Mouse (Mus musculus): ENCODE measurements at regions not wholly inside any gene's neighbourhood (a gene's known extent, or its start where the extent isn't known, plus 50 kb on each side); places are given as distances from the start of the nearest gene placed in this dataset.

DNA sequence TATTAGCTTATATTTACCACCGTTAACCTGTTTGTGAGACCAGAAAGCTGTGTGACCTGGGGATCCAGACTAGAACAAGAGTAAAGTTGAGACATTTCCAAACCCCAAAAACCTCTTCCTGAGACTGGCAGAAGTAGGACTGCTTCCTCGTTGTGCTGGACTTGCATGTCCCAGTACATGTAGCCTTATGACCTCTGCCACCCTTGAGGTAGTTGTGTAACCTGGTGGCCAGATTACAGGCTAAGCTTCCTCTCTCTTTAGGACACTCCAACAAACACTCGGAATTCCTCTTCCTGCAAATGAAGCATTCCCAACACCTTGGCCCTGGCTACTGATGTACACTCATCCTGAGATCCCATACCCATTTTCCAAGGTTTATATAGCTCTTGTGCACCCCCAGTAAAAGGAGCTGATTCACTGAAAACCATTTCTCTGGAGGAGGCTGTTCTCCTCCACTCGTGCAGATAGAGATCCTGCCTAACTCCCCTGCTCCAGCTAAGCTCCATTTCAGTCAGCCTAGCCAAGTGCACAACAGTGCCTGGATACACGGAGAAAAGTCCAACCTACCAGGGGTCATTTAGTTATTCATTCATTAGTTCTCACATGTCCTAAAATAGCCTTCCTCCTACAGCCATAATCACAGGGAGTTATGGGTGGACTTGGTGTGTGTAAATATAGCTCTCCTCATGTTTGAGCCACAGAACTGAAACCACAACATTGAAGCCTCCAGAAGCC, 289.4 kb downstream of the Pmp22 start:
- DNase-seq (ENCODE audit: low spot score), result no peak
- no peak for ATAC-seq (ENCODE audit: low FRiP score)
- no peaks in the 10 kb centered on the region for H3K36me3 ChIP-seq (ENCODE audit: insufficient read depth, low read length)

GRCm38 (mm10) chr11:63420341-63420740, 291.6 kb downstream of the Pmp22 start:
- Histone ChIP-seq H3K36me3 (ENCODE audit: insufficient read depth, low read length) (no peaks in the 10 kb centered on the region), H3K4me1 (ENCODE audit: insufficient read depth, low read length) (no peaks in the 10 kb centered on the region), H3K4me3 (ENCODE audit: low read depth, low read length) (no peak overlapping the region), H3K27ac (ENCODE audit: low read depth, low read length) (no peak overlapping the region), H3K27me3 (ENCODE audit: insufficient read depth, low read length) (no peaks in the 10 kb centered on the region), H3K9me3 (ENCODE audit: low read length) (no peaks in the 10 kb centered on the region), H3K9ac (replicated peaks; ENCODE audit: low read length, poor library complexity, severe bottlenecking) (no peak overlapping the region), H3K4me2 (ENCODE audit: low read depth, low read length, poor library complexity, severe bottlenecking) (no peak overlapping the region)
- DNase-seq (ENCODE audit: low spot score), result no peak
- TF ChIP-seq CTCF (IDR thresholded peaks at IDR 0.05), result no peak
- no peak for ATAC-seq (ENCODE audit: low FRiP score)
- 93% methylated on average over 3 of the region's 3 CpGs for WGBS

More for the DNA sequence above, 289.4 kb downstream of the Pmp22 start:
- Histone ChIP-seq H3K4me1 (ENCODE audit: insufficient read depth, low read length) (no peaks in the 10 kb centered on the region), H3K4me2 (ENCODE audit: low read depth, low read length, poor library complexity, severe bottlenecking) (no peak overlapping the region), H3K27ac (ENCODE audit: low read depth, low read length) (no peak overlapping the region), H3K27me3 (ENCODE audit: insufficient read depth, low read length) (no peaks in the 10 kb centered on the region), H3K4me3 (ENCODE audit: low read depth, low read length) (no peak overlapping the region), H3K9me3 (ENCODE audit: low read length) (no peaks in the 10 kb centered on the region), H3K9ac (replicated peaks; ENCODE audit: low read length, poor library complexity, severe bottlenecking) (no peak overlapping the region)
- 91% methylated on average over 5 of the region's 5 CpGs for WGBS
- no peak for TF ChIP-seq CTCF (IDR thresholded peaks at IDR 0.05)

- Histone ChIP-seq H3K4me1 (ENCODE audit: insufficient read depth, low read length) (no peaks in the 10 kb centered on the region), H3K9ac (replicated peaks; ENCODE audit: low read length, poor library complexity, severe bottlenecking) (no peak overlapping the region), H3K27ac (ENCODE audit: low read depth, low read length) (no peak overlapping the region), H3K4me3 (ENCODE audit: low read depth, low read length) (no peak overlapping the region), H3K36me3 (ENCODE audit: insufficient read depth, low read length) (no peaks in the 10 kb centered on the region), H3K4me2 (ENCODE audit: low read depth, low read length, poor library complexity, severe bottlenecking) (no peak overlapping the region), H3K27me3 (ENCODE audit: insufficient read depth, low read length) (no peaks in the 10 kb centered on the region), H3K9me3 (ENCODE audit: low read length) (no peaks in the 10 kb centered on the region)
- DNase-seq (ENCODE audit: low spot score) (no peak), ATAC-seq (ENCODE audit: low FRiP score) (no peak)
- 90% methylated on average over 3 of the region's 3 CpGs for WGBS
- no peak for TF ChIP-seq CTCF (IDR thresholded peaks at IDR 0.05)
Measured at GRCm38 (mm10) chr11:63422069-63422468, 293.3 kb downstream of the Pmp22 start.

GRCm38 (mm10) chr11:63424319-63424718, 295.5 kb downstream of the Pmp22 start:
- no peak overlapping the region for H3K4me3 ChIP-seq (ENCODE audit: low read depth, low read length)
- ATAC-seq (ENCODE audit: low FRiP score) (no peak), DNase-seq (ENCODE audit: low spot score) (no peak)
- no peak overlapping the region for H3K27ac ChIP-seq (ENCODE audit: low read depth, low read length)
- no peaks in the 10 kb centered on the region for H3K27me3 ChIP-seq (ENCODE audit: insufficient read depth, low read length)
- no peaks in the 10 kb centered on the region for H3K9me3 ChIP-seq (ENCODE audit: low read length)
- H3K36me3 ChIP-seq (ENCODE audit: insufficient read depth, low read length), result no peaks in the 10 kb centered on the region
- H3K4me2 ChIP-seq (ENCODE audit: low read depth, low read length, poor library complexity, severe bottlenecking), result no peak overlapping the region
- H3K4me1 ChIP-seq (ENCODE audit: insufficient read depth, low read length), result no peaks in the 10 kb centered on the region
- WGBS, result 74% methylated on average over 3 of the region's 3 CpGs
- TF ChIP-seq CTCF (IDR thresholded peaks at IDR 0.05), result no peak
- H3K9ac ChIP-seq (replicated peaks; ENCODE audit: low read length, poor library complexity, severe bottlenecking), result no peak overlapping the region

GRCm38 (mm10) chr11:63425741-63426140, 297.0 kb downstream of the Pmp22 start:
- Histone ChIP-seq H3K9ac (replicated peaks; ENCODE audit: low read length, poor library complexity, severe bottlenecking) (no peak overlapping the region), H3K27me3 (ENCODE audit: insufficient read depth, low read length) (no peaks in the 10 kb centered on the region), H3K4me1 (ENCODE audit: insufficient read depth, low read length) (no peaks in the 10 kb centered on the region), H3K4me3 (ENCODE audit: low read depth, low read length) (no peak overlapping the region), H3K9me3 (ENCODE audit: low read length) (no peaks in the 10 kb centered on the region), H3K36me3 (ENCODE audit: insufficient read depth, low read length) (no peaks in the 10 kb centered on the region), H3K27ac (ENCODE audit: low read depth, low read length) (no peak overlapping the region), H3K4me2 (ENCODE audit: low read depth, low read length, poor library complexity, severe bottlenecking) (no peak overlapping the region)
- ATAC-seq (ENCODE audit: low FRiP score), result no peak
- 27% methylated on average over 11 of the region's 11 CpGs for WGBS
- no peak for TF ChIP-seq CTCF (IDR thresholded peaks at IDR 0.05)
- peak; percentile 31 for DNase-seq (ENCODE audit: low spot score)

DNA sequence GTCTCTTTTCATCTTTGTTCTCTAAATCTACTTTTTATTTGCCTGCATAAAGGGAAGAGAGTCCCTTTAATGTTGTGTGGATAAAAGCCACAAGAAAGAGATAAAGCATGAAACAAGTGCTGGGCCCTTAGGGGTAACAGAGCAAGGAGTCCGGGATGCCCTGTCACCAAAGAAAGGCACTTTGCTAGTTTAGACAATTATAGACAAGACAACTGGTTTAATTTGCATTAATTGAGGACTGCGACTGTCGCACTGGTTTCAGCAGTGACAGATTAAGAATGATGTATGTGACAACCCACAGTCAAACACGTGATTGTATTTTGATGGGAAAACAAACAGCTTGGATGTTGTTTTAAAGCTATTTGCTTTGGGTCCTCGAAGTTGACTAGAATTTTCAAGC, 325.0 kb downstream of the Pmp22 start:
- ATAC-seq (ENCODE audit: low FRiP score) (no peak), DNase-seq (ENCODE audit: low spot score) (no peak)
- H3K4me2 ChIP-seq (ENCODE audit: low read depth, low read length, poor library complexity, severe bottlenecking), result no peak overlapping the region
- no peak overlapping the region for H3K4me3 ChIP-seq (ENCODE audit: low read depth, low read length)
- H3K4me1 ChIP-seq (ENCODE audit: insufficient read depth, low read length), result no peaks in the 10 kb centered on the region
- no peaks in the 10 kb centered on the region for H3K9me3 ChIP-seq (ENCODE audit: low read length)
- no peak overlapping the region for H3K9ac ChIP-seq (replicated peaks; ENCODE audit: low read length, poor library complexity, severe bottlenecking)
- 33% methylated on average over 5 of the region's 5 CpGs for WGBS
- H3K27ac ChIP-seq (ENCODE audit: low read depth, low read length), result no peak overlapping the region
- H3K27me3 ChIP-seq (ENCODE audit: insufficient read depth, low read length), result no peaks in the 10 kb centered on the region
- TF ChIP-seq CTCF (IDR thresholded peaks at IDR 0.05), result no peak
- no peaks in the 10 kb centered on the region for H3K36me3 ChIP-seq (ENCODE audit: insufficient read depth, low read length)
